Mouse (Mus musculus) G1E (cell line): ENCODE measurements around the gene Ubtd2. TPM values are rescaled to one million over a fixed set of nuclear protein-coding genes. Genes with fewer than 3 reads are reported as not detected.

Experiments used
- ATAC-seq: 2 replicates; pipeline ENCODE4 v1.8.0; 2016; ENCODE audit warnings: mild to moderate bottlenecking; ENCODE audit not compliant: insufficient number of reproducible peaks, poor library complexity, low FRiP score, severe bottlenecking; ENCODE audit errors: extremely low read depth
- DNase-seq: peaks from one replicate; pipeline ENCODE4 v3.0.0; 2012; ENCODE audit warnings: low spot score
- H3K27me3 ChIP-seq: 2 replicates; pipeline ENCODE4 v1.6.1; 2012; ENCODE audit warnings: mild to moderate bottlenecking, low read length, inconsistent platforms; ENCODE audit not compliant: insufficient read depth
- H3K36me3 ChIP-seq: replicated peaks from 2 replicates; pipeline ENCODE3; 2012; ENCODE audit warnings: mild to moderate bottlenecking, inconsistent platforms
- H3K4me1 ChIP-seq: 2 replicates; pipeline ENCODE4 v1.6.1; 2012; ENCODE audit warnings: low read depth, low read length, inconsistent platforms, mixed read lengths; ENCODE audit not compliant: insufficient read depth
- H3K4me3 ChIP-seq: 2 replicates; pipeline ENCODE4 v1.5.1; 2012; ENCODE audit warnings: low read depth, mild to moderate bottlenecking, inconsistent platforms, low read length, moderate library complexity, mixed read lengths
- H3K9me3 ChIP-seq: replicated peaks from 2 replicates; pipeline ENCODE4 v1.6.1; 2012; ENCODE audit warnings: inconsistent platforms
- CTCF ChIP-seq: IDR thresholded peaks from 2 replicates; pipeline ENCODE4 v1.5.1; 2012; ENCODE audit warnings: low read depth, low read length, inconsistent platforms, mixed read lengths
- GATA1 ChIP-seq: IDR thresholded peaks from 2 replicates; pipeline ENCODE4 v1.6.1; 2012; ENCODE audit warnings: borderline replicate concordance, low read length, inconsistent platforms, mixed read lengths
- GATA2 ChIP-seq: IDR thresholded peaks from 2 replicates; pipeline ENCODE4 v1.6.1; 2012; ENCODE audit warnings: low read depth, low read length, inconsistent platforms, borderline replicate concordance
- POLR2AphosphoS5 ChIP-seq: IDR thresholded peaks from 2 replicates; pipeline ENCODE4 v1.6.1; 2012; ENCODE audit warnings: low read depth, low read length, inconsistent platforms; ENCODE audit not compliant: insufficient replicate concordance
- TAL1 ChIP-seq: conservative IDR thresholded peaks from 2 replicates; pipeline ENCODE4 v1.6.1; 2012; ENCODE audit warnings: low read depth, low read length, inconsistent platforms, mixed read lengths
- polyA plus RNA-seq: library from polyadenylated mRNA; stranded (reverse); fragments of >175 nt; gene quantifications from 2 replicates; pipeline ENCODE4 v1.2.3, GENCODE M21; 2012
- total RNA-seq, 2 experiments: library from RNA; stranded (forward) in 1 of 2; stranded (reverse) in 1 of 2; fragments of 200-1000 nt in 1 of 2; fragments of >200 nt in 1 of 2; fragmentation: Nextera tagmentation in 1 of 2; gene quantifications; 2 replicates each; pipeline ENCODE4 v1.2.3; 2014 to 2017

The Ubtd2 gene
- total and polyA plus RNA-seq, 3 experiments, result 0.11 to 0.29 TPM; not detected in 1

DNA sequence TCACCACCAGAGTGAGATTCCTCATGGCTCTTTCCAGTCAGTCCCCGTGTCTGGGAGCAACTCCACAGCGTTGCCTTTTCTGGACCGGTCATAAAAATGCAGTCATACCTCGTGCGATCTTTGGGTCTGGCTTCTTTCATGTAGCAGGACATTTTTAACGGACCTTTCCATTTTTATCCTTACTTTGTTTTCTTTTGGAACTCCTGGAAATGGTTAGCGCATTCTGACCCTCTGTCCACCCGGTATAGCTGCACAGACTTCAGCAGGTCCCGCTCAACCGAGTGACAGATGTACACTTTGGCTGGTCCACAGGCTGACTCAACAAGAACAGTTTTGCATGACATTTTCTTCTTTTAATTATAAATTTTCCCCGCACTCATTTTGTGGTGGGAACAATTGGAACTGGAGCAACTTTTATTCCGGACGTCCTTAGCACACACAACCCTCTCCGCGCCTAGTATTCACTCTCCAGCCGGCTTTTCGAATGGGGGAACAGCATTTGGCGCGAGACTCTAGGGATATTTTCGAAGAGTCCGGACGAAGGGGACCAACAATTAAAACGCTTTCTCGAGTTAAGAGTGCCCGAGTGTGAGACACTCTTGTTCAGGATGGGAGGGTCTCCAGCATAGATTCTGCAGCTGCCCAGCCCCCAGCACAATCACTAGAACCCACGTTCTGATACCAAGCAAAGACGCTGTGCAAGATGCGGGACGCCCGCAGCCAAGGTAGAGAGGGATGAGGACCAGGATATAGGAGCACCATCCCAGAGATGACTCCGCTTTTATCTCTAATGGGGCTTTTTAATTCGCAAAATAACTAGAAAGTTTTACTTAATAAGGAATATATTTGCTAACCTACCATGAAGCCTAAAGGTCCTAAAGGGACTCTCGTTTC lies 76.9 kb downstream of the Ubtd2 start, which contains the start of gene Efcab9:
Efcab9 (minus strand) TSS at position 211 of the 894 bp plus-strand sequence.
- H3K4me1 ChIP-seq, result peaks cover 35% of the 10 kb centered on the region
- H3K36me3 ChIP-seq, result peaks cover 18% of the 10 kb centered on the region
- H3K9me3 ChIP-seq, result no peaks in the 10 kb centered on the region
- TF ChIP-seq GATA1, result no peak
- TF ChIP-seq CTCF, result no peak
- TF ChIP-seq TAL1, result no peak
- TF ChIP-seq POLR2AphosphoS5, result no peak
- no peak for TF ChIP-seq GATA2
- DNase-seq (no peak), ATAC-seq (no peak)
- H3K4me3 ChIP-seq, result peak within 1 kb of the TSS; percentile 76
- H3K27me3 ChIP-seq, result peaks cover 22% of the 10 kb centered on the region; the same call in 1 of the 2 replicates

DNA sequence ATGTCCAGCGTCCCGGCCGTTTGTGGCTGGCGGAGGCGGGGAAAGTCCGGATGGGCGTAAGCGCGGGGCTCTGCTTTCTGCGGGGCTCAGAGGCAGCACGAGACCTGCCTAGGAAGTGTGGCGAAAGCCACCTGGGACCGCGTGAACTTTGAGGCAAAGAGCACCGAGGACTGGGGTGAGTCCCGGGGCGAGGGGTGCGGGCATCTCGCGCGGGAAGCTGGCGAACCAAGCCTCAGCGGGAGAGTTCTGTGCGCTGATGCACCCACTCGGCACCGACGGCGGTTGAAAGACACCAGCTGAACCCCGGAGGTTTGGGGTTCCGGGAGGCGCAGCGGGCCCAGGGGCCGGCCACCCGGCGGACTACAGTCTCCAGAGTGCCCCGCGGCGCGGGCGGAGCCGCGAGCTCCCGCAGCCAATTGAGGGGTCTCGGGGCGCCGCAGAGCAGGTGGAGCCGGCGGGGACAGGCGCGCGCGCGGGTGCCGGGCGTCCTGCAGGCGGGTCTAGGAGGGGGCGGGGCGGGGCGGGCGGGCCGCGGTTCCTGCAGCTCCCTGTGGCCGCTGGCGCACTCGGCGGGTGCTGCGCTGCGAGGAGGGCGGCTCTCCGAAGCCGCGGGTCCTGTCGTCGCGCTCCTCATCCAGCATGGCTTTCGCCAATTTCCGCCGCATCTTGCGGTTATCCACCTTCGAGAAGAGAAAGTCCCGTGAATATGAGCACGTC lies 77.8 kb downstream of the Ubtd2 start, which contains the start of gene Stk10:
Stk10 (plus strand) TSS at position 541 of the 717 bp plus-strand sequence.
- DNase-seq, result peak; percentile 81

DNA sequence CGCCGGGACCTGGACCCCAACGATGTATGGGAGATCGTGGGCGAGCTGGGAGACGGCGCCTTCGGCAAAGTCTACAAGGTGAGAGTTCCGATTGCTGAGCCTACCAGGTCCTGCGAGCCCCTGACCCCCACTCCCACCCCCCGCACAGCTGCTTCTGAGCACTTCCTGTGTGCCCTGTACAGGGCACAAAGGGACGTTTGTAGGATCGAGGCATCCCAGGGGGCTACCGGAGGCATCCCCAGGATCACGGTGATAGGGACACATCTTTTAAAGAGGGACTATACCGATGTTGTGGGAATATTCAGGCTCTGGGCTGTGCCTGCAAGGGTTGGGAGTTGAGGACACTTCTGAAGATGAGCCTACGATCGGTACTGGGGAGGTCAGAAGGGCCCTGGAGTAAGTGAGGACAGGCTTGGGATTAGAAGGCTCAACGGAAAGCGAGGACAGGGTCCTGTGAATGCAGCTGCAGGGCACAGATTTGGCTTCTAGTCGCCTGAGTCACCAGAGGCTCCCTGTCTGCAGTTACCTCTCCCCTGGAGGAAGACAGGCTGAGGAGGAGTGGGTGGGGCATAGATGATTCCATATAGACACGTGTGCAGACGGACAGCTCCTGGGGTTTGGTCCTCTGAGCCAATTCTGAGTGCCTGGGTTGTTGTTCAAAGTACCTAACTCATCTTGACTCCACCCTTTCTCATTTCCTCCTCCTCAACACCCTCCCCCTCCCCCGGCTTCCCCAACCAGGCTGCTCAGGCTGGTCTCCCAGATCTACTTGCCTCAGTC lies 78.5 kb downstream of the Ubtd2 start:
- peak; percentile 53 for DNase-seq
- Histone ChIP-seq H3K36me3 (peaks cover 23% of the 10 kb centered on the region), H3K9me3 (no peaks in the 10 kb centered on the region), H3K27me3 (peaks cover 19% of the 10 kb centered on the region; the same call in 1 of the 2 replicates), H3K4me1 (peaks cover 42% of the 10 kb centered on the region), H3K4me3 (peak overlapping the region; percentile 76)
- peak; percentile 73 for ATAC-seq
- TF ChIP-seq POLR2AphosphoS5, result no peak
- TF ChIP-seq CTCF, result no peak
- no peak for TF ChIP-seq GATA1
- TF ChIP-seq TAL1, result no peak
- TF ChIP-seq GATA2, result no peak

More for the DNA sequence above, 77.8 kb downstream of the Ubtd2 start, which contains the start of gene Stk10:
- peak within 1 kb of the TSS; percentile 76 for H3K4me3 ChIP-seq
- no peak for TF ChIP-seq GATA1
- TF ChIP-seq GATA2, result no peak
- TF ChIP-seq POLR2AphosphoS5, result no peak
- TF ChIP-seq CTCF, result no peak
- TF ChIP-seq TAL1, result no peak
- H3K4me1 ChIP-seq, result peaks cover 36% of the 10 kb centered on the region
- peaks cover 22% of the 10 kb centered on the region; the same call in 1 of the 2 replicates for H3K27me3 ChIP-seq
- H3K9me3 ChIP-seq, result no peaks in the 10 kb centered on the region
- peak; percentile 55 for ATAC-seq
- H3K36me3 ChIP-seq, result peaks cover 20% of the 10 kb centered on the region

DNA sequence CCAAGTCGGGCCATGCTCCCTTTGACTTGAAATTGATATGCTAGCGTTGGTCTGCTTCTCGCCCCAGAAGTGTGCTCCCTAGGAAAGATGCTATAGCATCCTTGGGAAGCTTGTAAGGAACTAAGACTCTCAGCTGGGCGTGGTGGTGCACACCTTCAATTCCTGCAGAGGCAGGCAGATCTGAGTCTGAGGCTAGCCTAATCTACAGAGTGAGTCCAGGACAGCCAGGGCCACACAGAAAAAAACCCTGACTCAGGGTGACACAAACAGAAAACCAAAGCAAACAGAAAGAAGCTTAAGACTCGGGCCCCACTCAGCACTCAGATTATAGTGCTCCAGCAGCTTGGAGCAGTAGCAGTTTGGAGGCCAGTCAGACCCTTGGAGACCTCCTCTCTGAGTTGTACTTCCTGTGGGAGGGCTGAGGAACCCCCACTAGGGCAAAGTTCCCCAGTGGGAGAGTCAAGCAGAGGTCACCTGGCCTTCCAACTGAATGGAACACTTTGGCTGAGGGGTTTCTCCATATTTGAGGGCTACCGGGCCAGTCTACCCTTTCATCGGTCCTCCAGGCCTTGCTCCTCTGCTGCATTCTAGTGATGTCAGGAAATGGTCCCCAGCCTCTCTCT lies 79.4 kb downstream of the Ubtd2 start:
- H3K4me1 ChIP-seq, result peaks cover 51% of the 10 kb centered on the region
- no peak overlapping the region for H3K4me3 ChIP-seq
- H3K9me3 ChIP-seq, result no peaks in the 10 kb centered on the region
- peaks cover 27% of the 10 kb centered on the region for H3K36me3 ChIP-seq
- no peak for ATAC-seq
- TF ChIP-seq TAL1, result no peak
- no peak for TF ChIP-seq CTCF
- no peak for TF ChIP-seq GATA2
- TF ChIP-seq GATA1, result no peak
- TF ChIP-seq POLR2AphosphoS5, result no peak
- peaks cover 19% of the 10 kb centered on the region; the same call in 1 of the 2 replicates for H3K27me3 ChIP-seq
- DNase-seq, result no peak

DNA sequence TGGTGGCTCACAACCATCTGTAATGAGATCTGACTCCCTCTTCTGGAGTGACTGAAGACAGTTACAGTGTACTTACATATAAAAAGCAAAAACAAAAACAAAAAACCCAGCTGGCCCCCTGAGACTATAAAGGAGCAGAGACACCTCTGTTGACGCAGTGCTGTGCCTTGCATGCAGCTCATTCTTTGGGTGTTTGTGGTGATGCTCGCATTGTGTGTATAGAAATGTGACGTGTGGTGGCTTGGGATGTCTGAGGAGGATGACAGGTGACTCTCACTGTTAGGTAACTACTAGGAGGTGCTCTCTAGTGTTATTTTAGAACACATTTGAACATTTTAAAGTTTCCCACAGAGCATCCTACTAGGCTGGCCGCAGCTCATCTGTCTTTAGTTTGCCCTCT lies 80.5 kb downstream of the Ubtd2 start:
- H3K9me3 ChIP-seq, result no peaks in the 10 kb centered on the region
- H3K4me3 ChIP-seq, result no peak overlapping the region
- ATAC-seq, result no peak
- H3K4me1 ChIP-seq, result peaks cover 62% of the 10 kb centered on the region
- no peak for DNase-seq
- TF ChIP-seq GATA1, result no peak
- H3K27me3 ChIP-seq, result peaks cover 19% of the 10 kb centered on the region; the same call in 1 of the 2 replicates
- peaks cover 36% of the 10 kb centered on the region for H3K36me3 ChIP-seq
